Mouse (Mus musculus) C2C12 (cell line): Measurements from ENCODE around the gene Atp11a.

ENCODE experiments used
- CTCF ChIP-seq: IDR thresholded peaks from one replicate; pipeline ENCODE4 v1.5.1; 2011; ENCODE audit not compliant: control insufficient read depth, insufficient read depth, insufficient read length
- MAX ChIP-seq: IDR thresholded peaks from one replicate; pipeline ENCODE4 v1.6.1; 2011; ENCODE audit warnings: mild to moderate bottlenecking, control low read depth
- MYOD1 ChIP-seq: IDR thresholded peaks from one replicate; pipeline ENCODE4 v1.6.1; 2011; ENCODE audit warnings: low read depth; ENCODE audit not compliant: control insufficient read depth, insufficient read length
- USF1 ChIP-seq: IDR thresholded peaks from one replicate; pipeline ENCODE4 v1.6.1; 2011; ENCODE audit warnings: low read depth, mild to moderate bottlenecking, control low read depth, moderate library complexity

DNA sequence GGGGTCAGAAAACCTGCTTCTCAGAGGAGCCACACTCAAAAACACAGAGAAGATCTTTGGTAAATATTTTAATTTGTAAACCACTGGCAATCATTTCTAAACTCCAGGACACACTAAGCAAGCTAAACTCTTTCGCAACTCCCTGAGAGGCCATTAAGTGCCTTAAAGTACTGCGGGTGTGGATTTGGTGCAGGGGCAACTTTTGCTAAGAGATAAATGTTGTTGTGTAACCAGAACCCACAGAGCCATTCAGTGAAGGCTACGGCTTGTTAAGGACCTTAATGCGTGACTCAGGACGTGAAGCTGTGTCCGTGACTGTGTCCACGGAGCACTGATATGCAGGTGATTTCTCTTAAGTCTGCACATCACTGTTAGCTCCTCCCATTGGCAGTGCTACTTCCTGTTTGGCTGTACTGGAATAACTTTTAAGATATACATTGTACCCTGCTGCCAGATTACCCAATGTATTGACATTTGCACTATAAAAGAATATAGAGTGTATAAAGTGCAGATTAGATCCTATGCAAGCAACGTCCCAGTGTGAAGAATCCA lies 68.9 kb downstream of the Atp11a start:
- TF ChIP-seq CTCF, result no peak
- TF ChIP-seq MAX, result no peak
- TF ChIP-seq MYOD1, result no peak
- TF ChIP-seq USF1, result no peak
